Mouse (Mus musculus): Measurements from ENCODE around the gene Gja4. TPM values are rescaled to one million over a fixed set of nuclear protein-coding genes. Genes with fewer than 3 reads are reported as not detected.

The Gja4 gene
- polyA plus RNA-seq, 1 experiment from 2014 or later = 2.8 TPM

GRCm38 (mm10) chr4:127314585-127314984 is 746 bp upstream of the Gja4 start:
- Histone ChIP-seq H3K9me3 (replicated peaks; ENCODE audit: control insufficient read depth, low read length) (no peaks in the 10 kb centered on the region), H3K27ac (ENCODE audit: low read length) (no peak overlapping the region), H3K9ac (ENCODE audit: low read depth, low read length) (no peak overlapping the region), H3K4me3 (ENCODE audit: low read depth, low read length) (no peak overlapping the region), H3K4me2 (ENCODE audit: low read depth, low read length) (no peak overlapping the region), H3K27me3 (ENCODE audit: control insufficient read depth, insufficient read depth, low read depth, low read length) (peaks cover 8% of the 10 kb centered on the region; the same call in 1 of the 2 replicates), H3K4me1 (ENCODE audit: control insufficient read depth, low read depth, low read length) (no peaks in the 10 kb centered on the region), H3K36me3 (ENCODE audit: control insufficient read depth, insufficient read depth) (no peaks in the 10 kb centered on the region)
- WGBS (ENCODE audit: insufficient replicate concordance) = 51% methylated on average over 9 of the region's 9 CpGs
- no peak for ATAC-seq (ENCODE audit: low read depth)

- Histone ChIP-seq H3K4me3 (ENCODE audit: low read depth, low read length) (no peak overlapping the region), H3K9ac (ENCODE audit: low read depth, low read length) (no peak overlapping the region), H3K4me1 (ENCODE audit: control insufficient read depth, low read depth, low read length) (no peaks in the 10 kb centered on the region), H3K36me3 (ENCODE audit: control insufficient read depth, insufficient read depth) (no peaks in the 10 kb centered on the region), H3K27me3 (ENCODE audit: control insufficient read depth, insufficient read depth, low read depth, low read length) (peaks cover 8% of the 10 kb centered on the region; the same call in 1 of the 2 replicates), H3K27ac (ENCODE audit: low read length) (no peak overlapping the region), H3K9me3 (replicated peaks; ENCODE audit: control insufficient read depth, low read length) (no peaks in the 10 kb centered on the region), H3K4me2 (ENCODE audit: low read depth, low read length) (no peak overlapping the region)
- no peak for ATAC-seq (ENCODE audit: low read depth)
- 57% methylated on average over 24 of the region's 24 CpGs for WGBS (ENCODE audit: insufficient replicate concordance)
These were observed 1.5 kb downstream of the Gja4 start for GRCm38 (mm10) chr4:127312349-127312748.

- 56% methylated on average over 9 of the region's 9 CpGs for WGBS (ENCODE audit: insufficient replicate concordance)
- no peaks in the 10 kb centered on the region for H3K4me1 ChIP-seq (ENCODE audit: control insufficient read depth, low read depth, low read length)
- no peak for ATAC-seq (ENCODE audit: low read depth)
- H3K9me3 ChIP-seq (replicated peaks; ENCODE audit: control insufficient read depth, low read length) = no peaks in the 10 kb centered on the region
- H3K4me3 ChIP-seq (ENCODE audit: low read depth, low read length) = no peak overlapping the region
- H3K27ac ChIP-seq (ENCODE audit: low read length) = no peak overlapping the region
- H3K4me2 ChIP-seq (ENCODE audit: low read depth, low read length) = no peak overlapping the region
- H3K36me3 ChIP-seq (ENCODE audit: control insufficient read depth, insufficient read depth) = no peaks in the 10 kb centered on the region
- no peak overlapping the region for H3K9ac ChIP-seq (ENCODE audit: low read depth, low read length)
- H3K27me3 ChIP-seq (ENCODE audit: control insufficient read depth, insufficient read depth, low read depth, low read length) = peaks cover 8% of the 10 kb centered on the region; the same call in 1 of the 2 replicates
These were observed 2.3 kb downstream of the Gja4 start for GRCm38 (mm10) chr4:127311561-127311960.

- Histone ChIP-seq H3K27ac (ENCODE audit: low read length) (no peak overlapping the region), H3K9ac (ENCODE audit: low read depth, low read length) (no peak overlapping the region), H3K4me2 (ENCODE audit: low read depth, low read length) (no peak overlapping the region), H3K4me1 (ENCODE audit: control insufficient read depth, low read depth, low read length) (no peaks in the 10 kb centered on the region), H3K4me3 (ENCODE audit: low read depth, low read length) (no peak overlapping the region), H3K36me3 (ENCODE audit: control insufficient read depth, insufficient read depth) (no peaks in the 10 kb centered on the region), H3K27me3 (ENCODE audit: control insufficient read depth, insufficient read depth, low read depth, low read length) (no peaks in the 10 kb centered on the region), H3K9me3 (replicated peaks; ENCODE audit: control insufficient read depth, low read length) (no peaks in the 10 kb centered on the region)
- WGBS (ENCODE audit: insufficient replicate concordance) = 44% methylated on average over 2 of the region's 2 CpGs
- ATAC-seq (ENCODE audit: low read depth) = no peak
These were observed 6.9 kb downstream of the Gja4 start for GRCm38 (mm10) chr4:127306915-127307314.

GRCm38 (mm10) chr4:127303796-127304195 is 10.0 kb downstream of the Gja4 start:
- H3K9me3 ChIP-seq (replicated peaks; ENCODE audit: control insufficient read depth, low read length) = no peaks in the 10 kb centered on the region
- no peaks in the 10 kb centered on the region for H3K4me1 ChIP-seq (ENCODE audit: control insufficient read depth, low read depth, low read length)
- no peak overlapping the region for H3K27ac ChIP-seq (ENCODE audit: low read length)
- no peak overlapping the region for H3K4me2 ChIP-seq (ENCODE audit: low read depth, low read length)
- H3K4me3 ChIP-seq (ENCODE audit: low read depth, low read length) = no peak overlapping the region
- ATAC-seq (ENCODE audit: low read depth) = no peak
- 27% methylated on average over 3 of the region's 3 CpGs for WGBS (ENCODE audit: insufficient replicate concordance)
- no peaks in the 10 kb centered on the region for H3K27me3 ChIP-seq (ENCODE audit: control insufficient read depth, insufficient read depth, low read depth, low read length)
- H3K9ac ChIP-seq (ENCODE audit: low read depth, low read length) = no peak overlapping the region
- no peaks in the 10 kb centered on the region for H3K36me3 ChIP-seq (ENCODE audit: control insufficient read depth, insufficient read depth)

GRCm38 (mm10) chr4:127300503-127300902 is 13.3 kb downstream of the Gja4 start:
- Histone ChIP-seq H3K4me2 (ENCODE audit: low read depth, low read length) (no peak overlapping the region), H3K27me3 (ENCODE audit: control insufficient read depth, insufficient read depth, low read depth, low read length) (no peaks in the 10 kb centered on the region), H3K9ac (ENCODE audit: low read depth, low read length) (no peak overlapping the region), H3K27ac (ENCODE audit: low read length) (no peak overlapping the region), H3K36me3 (ENCODE audit: control insufficient read depth, insufficient read depth) (no peaks in the 10 kb centered on the region), H3K4me3 (ENCODE audit: low read depth, low read length) (no peak overlapping the region), H3K4me1 (ENCODE audit: control insufficient read depth, low read depth, low read length) (no peaks in the 10 kb centered on the region), H3K9me3 (replicated peaks; ENCODE audit: control insufficient read depth, low read length) (no peaks in the 10 kb centered on the region)
- no peak for ATAC-seq (ENCODE audit: low read depth)
- 51% methylated on average over 5 of the region's 5 CpGs for WGBS (ENCODE audit: insufficient replicate concordance)

- no peaks in the 10 kb centered on the region for H3K36me3 ChIP-seq (ENCODE audit: control insufficient read depth, insufficient read depth)
- no peak overlapping the region for H3K9ac ChIP-seq (ENCODE audit: low read depth, low read length)
- WGBS (ENCODE audit: insufficient replicate concordance) = 64% methylated on average over 5 of the region's 5 CpGs
- no peak overlapping the region for H3K4me2 ChIP-seq (ENCODE audit: low read depth, low read length)
- no peaks in the 10 kb centered on the region for H3K4me1 ChIP-seq (ENCODE audit: control insufficient read depth, low read depth, low read length)
- H3K27me3 ChIP-seq (ENCODE audit: control insufficient read depth, insufficient read depth, low read depth, low read length) = no peaks in the 10 kb centered on the region
- no peak for ATAC-seq (ENCODE audit: low read depth)
- H3K27ac ChIP-seq (ENCODE audit: low read length) = no peak overlapping the region
- no peaks in the 10 kb centered on the region for H3K9me3 ChIP-seq (replicated peaks; ENCODE audit: control insufficient read depth, low read length)
- H3K4me3 ChIP-seq (ENCODE audit: low read depth, low read length) = no peak overlapping the region
These were observed 21.2 kb downstream of the Gja4 start for GRCm38 (mm10) chr4:127292631-127293030.

GRCm38 (mm10) chr4:127289039-127289548 is 24.7 kb downstream of the Gja4 start:
- Histone ChIP-seq H3K4me1 (ENCODE audit: control insufficient read depth, low read depth, low read length) (no peaks in the 10 kb centered on the region), H3K36me3 (ENCODE audit: control insufficient read depth, insufficient read depth) (no peaks in the 10 kb centered on the region), H3K9ac (ENCODE audit: low read depth, low read length) (no peak overlapping the region), H3K27me3 (ENCODE audit: control insufficient read depth, insufficient read depth, low read depth, low read length) (no peaks in the 10 kb centered on the region), H3K9me3 (replicated peaks; ENCODE audit: control insufficient read depth, low read length) (no peaks in the 10 kb centered on the region), H3K27ac (ENCODE audit: low read length) (no peak overlapping the region), H3K4me3 (ENCODE audit: low read depth, low read length) (no peak overlapping the region), H3K4me2 (ENCODE audit: low read depth, low read length) (no peak overlapping the region)
- 57% methylated on average over 6 of the region's 6 CpGs for WGBS (ENCODE audit: insufficient replicate concordance)
- no peak for ATAC-seq (ENCODE audit: low read depth)

- ATAC-seq (ENCODE audit: low read depth) = no peak
- no peaks in the 10 kb centered on the region for H3K36me3 ChIP-seq (ENCODE audit: control insufficient read depth, insufficient read depth)
- no peak overlapping the region for H3K4me2 ChIP-seq (ENCODE audit: low read depth, low read length)
- H3K4me1 ChIP-seq (ENCODE audit: control insufficient read depth, low read depth, low read length) = no peaks in the 10 kb centered on the region
- WGBS (ENCODE audit: insufficient replicate concordance) = 37% methylated on average over 4 of the region's 4 CpGs
- no peak overlapping the region for H3K9ac ChIP-seq (ENCODE audit: low read depth, low read length)
- H3K27ac ChIP-seq (ENCODE audit: low read length) = no peak overlapping the region
- H3K4me3 ChIP-seq (ENCODE audit: low read depth, low read length) = no peak overlapping the region
- H3K9me3 ChIP-seq (replicated peaks; ENCODE audit: control insufficient read depth, low read length) = no peaks in the 10 kb centered on the region
- H3K27me3 ChIP-seq (ENCODE audit: control insufficient read depth, insufficient read depth, low read depth, low read length) = no peaks in the 10 kb centered on the region
These were observed 26.9 kb downstream of the Gja4 start for GRCm38 (mm10) chr4:127286907-127287306.
